Mouse (Mus musculus) heart, postnatal 4 days (tissue): ENCODE data around the gene Mrtfb. TPM values are rescaled to one million over a fixed set of nuclear protein-coding genes. Genes with fewer than 3 reads are reported as not detected.
A peak's percentile ranks its signal among the peaks of the same experiment; 100 is the strongest.

Experiments
- DNase-seq: peaks from one replicate; pipeline ENCODE4 v3.0.0; 2021
- microRNA-seq, 2 experiments: library from miRNA; unstranded; fragments of <30 nt; microRNA quantifications; one replicate each; pipeline ENCODE4 v1.2.0; 2021 to 2022
- total RNA-seq, 2 experiments: library from RNA; stranded (reverse); gene quantifications; 2 replicates each; pipeline ENCODE4 v1.2.3; 2021

The Mrtfb gene
- total RNA-seq, 2 experiments from 2014 or later, result 29.9 to 30.4 TPM

DNA sequence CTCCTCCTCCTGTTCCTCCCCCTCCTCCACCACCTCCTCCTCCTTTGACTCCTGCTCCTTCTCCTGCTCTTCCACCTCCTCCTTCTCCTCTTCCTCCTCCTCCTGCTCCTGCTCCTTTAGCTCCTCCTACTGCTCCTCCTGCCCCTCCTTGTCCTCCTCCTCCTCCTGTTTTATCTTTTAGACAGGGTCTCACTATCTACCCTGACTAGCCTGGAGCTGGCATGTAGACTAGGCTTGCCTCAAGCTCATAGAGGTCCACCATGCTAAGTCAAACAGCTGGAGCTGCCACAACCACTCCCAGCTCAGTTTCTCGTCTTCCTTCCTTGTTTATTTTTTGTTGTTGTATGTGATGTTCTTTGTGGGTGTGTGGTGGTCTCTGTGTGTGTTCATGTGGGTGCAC, 187.5 kb downstream of the Mrtfb start:
- DNase-seq, result no peak

DNA sequence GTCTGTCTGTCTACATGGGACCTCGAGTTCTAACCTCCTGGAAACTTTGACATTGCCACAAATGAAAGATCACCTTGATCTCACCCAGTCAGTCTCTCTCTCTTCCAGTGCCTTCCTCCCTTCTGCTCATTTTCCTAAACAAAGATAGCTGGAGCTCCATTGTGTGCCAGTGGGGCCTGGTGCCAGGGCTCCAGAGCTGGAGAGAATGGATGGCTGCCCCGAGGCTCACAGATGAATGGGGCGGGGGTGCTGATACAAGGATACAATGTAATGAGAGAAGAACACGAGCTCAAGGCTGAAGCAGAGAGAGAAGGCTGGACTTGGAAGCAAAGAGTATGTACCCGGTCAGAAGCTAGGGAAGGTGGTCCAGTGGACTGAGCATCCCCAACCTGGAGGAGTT, 189.2 kb downstream of the Mrtfb start:
- DNase-seq, result no peak

DNA sequence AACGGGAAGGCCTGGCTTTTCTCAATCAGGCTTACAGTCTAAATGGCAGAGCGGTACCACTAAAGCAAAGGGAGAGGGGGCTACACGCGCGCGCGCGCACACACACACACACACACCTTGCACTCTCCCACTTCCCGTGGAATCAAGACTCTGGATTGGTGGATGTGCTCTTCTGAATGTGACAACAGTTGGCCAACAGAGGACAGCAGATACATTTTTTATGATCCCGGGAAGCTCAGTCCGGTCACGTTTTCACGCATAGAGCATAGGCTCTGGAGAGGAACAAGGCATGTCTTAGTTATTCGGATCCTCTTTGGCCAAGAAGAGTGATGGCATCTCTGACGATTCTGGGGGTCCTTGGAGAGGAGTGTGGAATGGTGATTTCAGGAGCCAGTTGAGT, 190.2 kb downstream of the Mrtfb start:
- DNase-seq, result peak; percentile 39

DNA sequence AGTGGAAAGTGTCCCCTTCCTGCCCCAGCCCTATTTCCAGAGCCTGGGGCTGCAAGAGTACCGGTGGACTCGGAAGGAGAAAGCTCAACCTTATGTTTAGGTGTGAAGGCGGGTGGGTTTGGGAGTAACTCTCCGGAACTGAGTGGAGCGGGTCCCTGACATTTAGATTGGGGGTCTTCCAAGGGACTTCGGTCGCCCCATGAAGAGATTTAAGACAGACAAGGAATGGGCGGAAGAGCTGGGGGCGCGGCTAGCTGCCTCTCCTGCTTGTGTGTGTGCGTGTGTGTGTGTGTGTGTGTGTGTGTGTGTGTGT, 190.6 kb downstream of the Mrtfb start:
- no peak for DNase-seq

DNA sequence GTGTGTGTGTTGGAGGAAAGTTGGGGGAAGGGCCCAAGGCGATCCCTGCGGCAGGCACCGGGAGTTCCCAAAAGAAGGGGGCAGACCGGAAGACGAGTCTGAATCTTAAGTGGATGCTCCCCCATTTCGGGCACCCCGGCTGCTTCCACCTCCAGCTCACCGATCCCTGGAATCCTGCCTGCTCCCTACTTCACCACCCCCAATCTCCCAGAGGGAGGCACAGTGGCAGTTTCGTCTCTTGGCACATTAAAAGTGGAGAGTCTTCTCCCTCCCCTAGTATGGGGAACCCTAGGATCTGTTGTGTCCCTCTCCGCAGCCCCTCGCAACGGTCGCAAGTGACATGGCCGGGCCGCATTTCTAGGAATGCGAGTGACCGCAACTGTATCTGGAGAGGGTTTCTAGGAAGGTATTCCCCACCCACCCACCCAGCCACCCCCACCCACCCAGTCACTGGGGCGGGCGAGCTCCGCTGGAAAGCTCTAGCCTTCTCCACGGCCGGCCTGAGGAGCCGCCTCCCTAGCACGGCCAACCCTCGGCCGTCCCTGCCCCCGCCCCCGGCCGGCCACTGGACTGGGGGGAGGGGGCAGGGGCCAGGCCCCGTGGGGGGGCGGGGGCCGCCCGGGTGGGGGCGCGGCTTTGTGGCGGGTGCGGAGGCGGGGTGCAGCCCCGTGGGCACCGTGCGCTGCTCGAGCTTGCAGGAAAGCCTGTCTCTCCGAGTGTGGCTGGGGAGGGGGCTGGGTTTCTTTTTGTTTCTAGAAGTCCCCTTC, 191.2 kb downstream of the Mrtfb start:
- peak; percentile 73 for DNase-seq

DNA sequence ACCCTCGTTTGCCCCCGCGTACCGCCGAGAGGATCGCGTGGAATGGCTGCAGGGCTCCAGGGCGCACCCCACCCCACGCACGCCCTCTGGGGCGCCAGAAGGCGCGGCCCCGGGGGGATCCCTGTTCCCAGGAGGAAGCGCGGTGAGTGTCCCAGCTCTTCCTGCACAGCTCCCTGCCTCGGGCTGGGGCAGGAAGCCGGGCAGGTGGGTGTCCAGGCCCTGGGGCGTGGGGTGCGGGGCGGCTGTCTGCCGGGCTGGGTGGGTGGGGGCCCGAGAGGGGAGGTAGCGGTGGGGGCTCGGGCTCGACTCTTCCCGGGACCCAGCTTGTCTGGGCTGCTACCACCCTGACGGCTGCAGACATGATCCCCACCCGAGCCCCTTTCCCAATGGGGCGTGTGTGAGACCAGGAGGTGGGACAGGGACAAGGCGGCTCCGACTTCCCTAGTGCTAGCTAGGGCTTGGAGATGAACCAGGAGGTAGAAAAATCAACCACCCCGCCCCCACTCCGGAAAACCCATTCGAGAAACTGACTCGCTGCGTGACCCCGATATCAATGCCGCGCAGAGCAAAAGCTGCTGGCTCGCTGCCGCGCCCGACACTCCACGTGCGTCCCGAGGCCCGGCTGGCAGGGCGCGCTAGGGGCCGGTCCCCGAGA, 191.9 kb downstream of the Mrtfb start:
- DNase-seq, result peak; percentile 66

DNA sequence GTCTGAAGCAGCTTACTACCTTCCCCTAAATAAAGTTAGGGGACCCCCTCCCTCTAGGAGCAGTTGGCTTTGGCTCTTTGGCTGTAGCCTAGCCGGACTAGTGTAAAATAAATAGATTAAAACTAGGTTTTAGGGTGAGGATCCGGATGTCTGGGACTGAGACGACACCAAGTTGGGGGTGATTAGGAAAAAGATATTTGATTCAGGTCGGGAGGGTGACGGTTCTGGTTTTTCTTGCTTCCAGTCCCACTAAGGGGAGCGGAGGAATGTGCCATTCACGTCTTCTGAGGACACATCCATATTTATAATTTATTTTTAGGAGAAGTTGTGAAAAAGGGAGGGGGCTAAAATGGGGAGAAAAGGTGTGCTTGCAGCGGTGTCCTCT, 192.4 kb downstream of the Mrtfb start:
- no peak for DNase-seq

DNA sequence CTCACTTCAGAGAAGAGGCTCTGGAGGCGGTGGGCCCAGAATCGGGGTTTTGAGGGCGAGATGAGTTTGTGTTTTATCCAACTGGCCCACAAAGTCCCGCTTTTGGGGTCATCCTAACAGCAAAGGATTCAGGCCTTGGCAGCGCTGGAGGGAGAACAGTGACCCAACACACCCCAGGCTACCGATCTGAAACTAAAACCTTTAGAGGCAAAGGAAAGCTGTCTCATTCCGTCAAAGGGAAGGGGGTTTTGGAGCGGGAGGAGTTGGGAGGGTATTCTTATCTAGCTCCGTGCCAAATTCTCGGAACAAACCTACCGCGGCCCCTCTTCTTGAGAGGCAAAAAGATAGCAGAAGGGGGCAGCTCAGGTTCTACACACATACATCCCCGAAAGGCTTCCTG, 193.2 kb downstream of the Mrtfb start:
- no peak for DNase-seq

DNA sequence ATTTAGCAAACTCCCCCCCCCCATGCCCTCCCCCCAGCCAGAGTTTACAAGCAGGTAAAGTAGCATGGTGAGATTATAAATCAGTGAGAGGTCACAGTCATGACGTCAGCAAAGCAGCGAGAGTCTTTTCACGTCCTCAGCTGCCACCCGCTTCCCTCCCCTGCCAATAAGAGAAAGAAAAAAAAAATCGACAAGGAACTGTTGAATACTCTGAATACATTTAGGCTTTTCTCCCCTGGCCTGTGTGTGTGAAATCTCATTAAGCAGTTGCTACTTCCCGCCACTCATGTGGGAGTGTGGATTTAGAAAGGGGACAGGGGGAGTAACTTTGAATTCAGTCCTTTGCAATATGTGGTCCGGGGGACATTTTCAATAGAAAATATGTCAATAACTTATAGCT, 194.6 kb downstream of the Mrtfb start:
- DNase-seq, result no peak

DNA sequence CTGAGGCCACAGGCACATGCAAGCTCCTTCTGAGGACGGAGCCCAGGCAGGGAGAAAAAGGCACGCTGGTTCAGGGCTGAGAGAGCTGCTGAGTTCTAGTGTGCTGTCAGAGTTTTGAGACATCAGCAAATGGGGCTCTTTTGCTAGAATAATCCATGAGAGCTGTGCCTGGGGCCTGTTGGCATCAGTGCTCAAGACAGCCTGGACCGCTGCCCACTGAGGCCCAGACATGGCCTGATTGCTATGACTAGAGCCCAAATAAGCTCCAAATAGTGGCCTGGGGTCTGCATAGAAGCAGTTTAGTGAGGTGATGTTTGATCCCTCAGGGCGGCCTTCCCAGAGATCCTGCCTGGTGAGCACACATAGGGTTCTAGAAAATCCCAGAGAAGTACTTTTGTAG, 195.7 kb downstream of the Mrtfb start:
- peak; percentile 28 for DNase-seq

DNA sequence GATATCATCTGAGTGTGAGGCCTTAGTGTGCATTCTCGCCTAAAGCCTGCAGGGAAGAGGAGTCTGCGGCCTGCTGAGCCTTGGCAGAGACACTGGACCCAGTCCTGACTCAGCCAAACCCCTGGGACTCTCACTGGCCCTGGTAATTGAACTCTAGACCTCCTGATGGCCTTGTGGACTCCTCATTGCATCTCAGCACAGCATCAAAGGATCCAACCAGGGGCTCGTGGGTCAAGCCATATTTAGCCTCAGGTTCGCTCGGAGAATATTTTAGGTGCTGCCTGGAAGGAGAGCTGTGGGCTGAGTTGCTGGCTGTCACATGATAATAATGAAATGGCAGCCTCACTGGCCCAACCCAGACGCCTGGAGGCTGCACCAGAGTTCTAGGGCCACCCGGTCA, 196.4 kb downstream of the Mrtfb start:
- no peak for DNase-seq

DNA sequence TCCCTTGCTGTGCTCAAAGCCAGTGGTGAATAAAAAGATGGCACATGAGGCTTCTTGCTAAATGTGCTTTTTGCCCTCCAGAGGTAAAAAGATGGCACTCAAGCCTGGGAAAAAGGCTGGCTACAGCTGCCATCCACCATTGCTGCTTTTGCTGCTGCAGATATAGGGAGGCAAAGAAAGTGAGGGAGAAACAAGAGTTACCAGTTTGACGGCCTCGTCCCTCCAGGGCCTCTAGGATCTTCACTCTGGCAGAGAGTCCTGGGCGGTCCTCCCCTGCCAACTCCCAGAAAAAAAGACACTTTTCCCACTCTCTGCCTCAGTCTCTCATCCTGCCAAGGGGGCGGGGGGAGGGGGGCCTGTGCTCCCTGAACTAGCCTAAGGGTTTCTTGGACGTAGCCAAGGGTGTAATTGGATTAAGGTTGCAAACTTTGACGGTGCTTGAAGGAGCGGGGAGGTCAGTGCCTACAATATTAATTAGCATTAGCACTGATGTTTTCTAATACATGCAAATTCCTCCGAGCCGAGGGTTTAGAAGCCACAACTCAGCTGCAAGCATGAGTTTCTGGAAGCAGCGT, 197.8 kb downstream of the Mrtfb start:
- no peak for DNase-seq

DNA sequence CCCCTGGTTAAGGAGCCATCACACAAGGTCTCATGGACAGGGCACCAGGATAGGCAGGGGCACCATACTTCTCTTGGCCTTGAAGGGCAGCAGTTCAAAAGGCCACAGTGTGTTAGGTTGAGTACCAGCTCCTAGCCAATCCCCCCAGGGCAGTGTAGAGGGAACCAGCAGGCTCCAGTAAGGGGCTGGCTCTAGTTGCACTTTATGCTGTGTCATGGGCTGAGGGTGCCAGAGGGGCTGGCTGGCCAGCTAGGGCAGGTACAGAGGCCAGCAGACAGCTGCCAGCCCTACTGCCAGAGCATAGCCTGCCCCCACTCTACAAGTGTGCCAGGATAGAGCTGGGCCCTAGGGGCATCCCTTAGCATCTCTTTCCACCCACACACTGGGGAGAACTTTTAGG, 199.3 kb downstream of the Mrtfb start:
- no peak for DNase-seq

DNA sequence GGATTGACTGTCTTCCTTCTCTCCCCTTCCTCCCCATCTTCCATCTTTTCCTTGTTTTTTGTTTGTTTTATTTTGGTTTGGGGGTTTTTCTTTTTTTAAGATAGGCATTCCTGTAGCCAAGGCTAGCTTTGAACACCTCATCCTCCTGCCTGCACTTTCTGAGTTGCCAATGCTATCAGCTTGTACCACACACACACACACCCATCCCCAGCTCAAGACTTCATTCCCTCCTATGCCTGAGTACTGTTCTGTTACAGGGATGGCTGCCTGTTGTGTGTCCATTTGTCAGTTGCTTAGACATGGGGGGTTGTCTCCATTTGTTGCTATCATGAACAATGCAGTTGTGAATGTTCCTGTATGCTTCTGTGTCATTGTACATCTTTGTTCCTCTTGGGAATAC, 202.3 kb downstream of the Mrtfb start:
- no peak for DNase-seq

DNA sequence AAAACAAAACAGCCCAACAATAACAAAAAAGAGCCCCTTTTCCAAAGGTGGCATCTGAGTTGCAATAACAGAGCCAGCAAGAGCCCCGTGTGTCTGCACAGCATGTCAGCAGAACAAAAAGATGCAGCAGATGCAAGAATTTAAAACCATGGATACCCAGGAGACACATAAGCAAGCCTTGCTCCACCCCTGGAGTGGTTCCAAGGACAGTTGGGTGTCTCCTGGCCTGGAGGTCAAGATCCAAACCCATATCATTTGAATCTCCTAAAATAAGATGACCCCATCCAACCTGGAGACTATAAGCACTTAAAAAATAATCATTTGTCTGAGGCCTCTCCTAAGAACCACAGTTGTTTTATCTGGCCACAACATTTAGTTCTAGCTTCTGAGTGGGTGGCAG, 203.8 kb downstream of the Mrtfb start:
- DNase-seq, result no peak

DNA sequence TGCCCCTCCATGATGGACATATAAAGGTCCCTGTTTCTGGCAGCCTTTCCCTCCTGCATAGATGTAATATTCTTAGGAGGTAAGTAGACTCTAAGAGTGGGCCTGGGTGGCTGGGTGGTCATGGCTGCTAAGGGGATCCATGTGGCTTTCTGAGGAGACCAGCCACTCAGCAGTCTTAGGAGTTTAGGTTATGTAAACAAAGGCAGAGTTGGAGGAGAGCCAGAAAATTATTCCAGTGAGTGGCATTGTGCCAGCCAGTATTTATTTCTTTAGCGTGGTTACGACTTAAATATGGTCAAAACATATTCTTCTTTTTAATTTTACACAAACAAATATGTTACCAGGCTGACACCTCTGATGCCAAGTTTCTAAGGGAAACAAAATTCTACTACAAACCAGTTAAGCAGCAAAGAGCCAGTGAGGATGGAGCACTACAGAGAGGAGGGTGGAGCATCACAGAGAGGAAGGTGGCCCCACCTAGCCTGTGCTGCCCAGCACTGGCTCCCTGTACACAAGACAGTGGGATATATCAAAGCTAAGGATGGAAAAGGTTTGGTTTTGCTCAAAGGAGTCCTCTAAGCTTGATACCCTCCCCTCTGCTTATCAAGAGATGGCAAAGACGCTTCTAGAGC, 204.6 kb downstream of the Mrtfb start:
- DNase-seq, result no peak

DNA sequence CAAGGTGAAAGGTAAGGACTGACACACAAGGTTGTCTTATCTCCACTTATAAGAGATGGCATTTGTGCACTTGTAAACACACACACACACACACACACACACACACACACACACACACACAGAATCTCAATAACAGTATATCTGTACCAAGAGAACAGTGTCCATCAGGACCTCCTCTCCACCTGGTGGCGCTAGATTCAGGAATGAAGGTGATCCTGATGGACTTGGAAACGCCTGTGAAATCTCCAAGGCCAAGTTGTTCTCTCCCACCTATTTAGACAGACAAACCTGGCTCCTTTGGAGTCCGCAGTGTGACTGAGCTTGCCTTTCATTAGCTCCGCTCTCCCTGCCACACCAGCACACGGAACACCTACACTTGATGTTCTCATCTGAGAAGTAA, 208.4 kb downstream of the Mrtfb start:
- DNase-seq, result no peak

Small RNAs within 50 kb of the gene (microRNA-seq; reads per million reads assigned to microRNA genes)
- gene Mir193b, result 124 to 175 reads per million in 2 experiments
- gene Mir365-1, result 4.9 to 6.2 reads per million in 2 experiments

Other genes with a start within 250 kb of the Mrtfb start
- 10 to 100 TPM; 10.9 to 12.3 TPM for gene Ercc4, start 146.8 kb upstream of the Mrtfb start, total RNA-seq